Mouse (Mus musculus): ENCODE measurements around the gene Cux1.

The Cux1 gene

DNA sequence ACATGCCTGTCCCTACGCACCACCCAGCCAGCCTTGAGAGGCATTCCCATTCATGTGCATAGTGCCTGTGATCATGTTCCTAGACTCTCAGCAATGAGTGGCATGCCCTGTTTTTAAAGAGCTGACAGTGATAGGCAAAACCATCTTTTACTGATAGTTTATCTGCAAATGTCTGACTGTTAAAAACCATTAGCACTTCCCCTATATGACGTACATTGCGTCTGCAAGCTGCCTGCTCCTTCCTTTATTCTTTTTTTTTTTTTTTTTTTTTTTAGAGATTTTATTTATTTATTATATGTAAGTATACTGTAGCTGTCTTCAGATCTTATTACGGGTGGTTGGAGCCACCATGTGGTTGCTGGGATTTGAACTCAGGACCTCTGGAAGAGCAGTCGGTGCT is 205.3 kb downstream of the Cux1 start:
- DNase-seq, result no peak

- no peak for DNase-seq
These were observed 210.1 kb downstream of the Cux1 start for GRCm38 (mm10) chr5:136357227-136357626.

DNA sequence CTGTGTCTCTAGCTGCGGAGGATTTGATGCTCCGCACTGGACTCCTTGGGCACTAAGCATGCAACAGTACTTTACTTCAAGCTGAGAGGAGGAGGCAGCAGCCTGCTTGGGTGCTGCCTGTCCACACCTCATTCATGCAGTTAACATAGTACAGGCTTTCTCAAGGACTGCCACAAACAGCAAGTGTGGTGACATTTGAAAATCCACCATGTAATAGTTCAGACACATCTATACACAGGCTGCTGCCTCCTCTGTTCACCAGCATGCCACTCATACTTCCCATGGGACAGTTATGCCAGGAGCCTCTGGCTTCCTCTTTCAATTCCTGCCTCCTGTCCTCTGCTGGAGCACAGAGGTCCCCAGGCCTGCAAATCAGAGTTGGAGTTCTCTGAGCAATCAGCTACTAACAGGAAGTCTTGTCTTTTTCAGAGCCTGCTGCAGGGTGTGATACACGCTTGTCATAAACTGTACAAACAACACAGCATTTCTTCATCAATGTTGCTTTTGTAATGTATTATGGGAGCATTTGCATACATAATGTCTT is 211.6 kb downstream of the Cux1 start:
- DNase-seq, result no peak

- DNase-seq, result no peak
These were observed 212.6 kb downstream of the Cux1 start for GRCm38 (mm10) chr5:136354729-136355128.

GRCm38 (mm10) chr5:136353114-136353513 is 214.2 kb downstream of the Cux1 start:
- no peak for DNase-seq

DNA sequence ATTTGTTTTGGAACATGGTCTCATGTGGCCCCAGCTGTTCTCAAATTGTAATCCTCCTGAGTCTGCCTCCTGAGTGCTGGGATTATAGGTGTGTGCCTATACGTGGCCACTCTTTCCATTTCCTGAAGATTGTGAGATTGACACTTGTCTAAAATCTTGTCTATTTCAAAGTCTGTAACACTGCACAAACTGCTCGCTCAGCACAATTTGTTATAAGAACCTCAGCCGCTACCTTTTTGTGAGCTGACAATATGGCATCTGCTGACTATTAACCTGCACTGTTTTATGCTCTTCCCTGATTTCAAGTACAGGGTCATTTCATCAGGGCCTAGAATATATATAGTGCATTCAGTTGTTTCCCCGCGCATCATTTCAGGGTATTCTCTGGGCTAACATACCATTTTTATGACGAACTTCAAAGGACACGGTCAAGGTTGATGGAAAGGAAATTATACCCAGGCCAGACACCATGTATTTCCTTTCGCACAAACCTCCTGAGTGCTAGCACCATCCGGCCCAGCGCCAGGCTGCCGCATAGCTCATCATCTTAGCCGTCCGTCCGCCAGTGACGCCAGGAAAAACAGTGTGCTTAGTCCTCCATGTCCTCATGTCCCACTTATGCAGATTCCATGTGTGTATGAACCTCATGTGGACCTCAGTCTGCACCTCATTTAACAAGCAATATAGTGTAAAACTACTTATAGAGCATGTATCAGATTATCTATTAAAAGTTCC is 224.0 kb downstream of the Cux1 start:
- no peak for DNase-seq

GRCm38 (mm10) chr5:136336798-136337527 is 230.3 kb downstream of the Cux1 start:
- DNase-seq, result no peak

GRCm38 (mm10) chr5:136335681-136336080 is 231.6 kb downstream of the Cux1 start:
- no peak for DNase-seq

GRCm38 (mm10) chr5:136334780-136335179 is 232.5 kb downstream of the Cux1 start:
- no peak for DNase-seq

GRCm38 (mm10) chr5:136334051-136334450 is 233.2 kb downstream of the Cux1 start:
- no peak for DNase-seq

DNA sequence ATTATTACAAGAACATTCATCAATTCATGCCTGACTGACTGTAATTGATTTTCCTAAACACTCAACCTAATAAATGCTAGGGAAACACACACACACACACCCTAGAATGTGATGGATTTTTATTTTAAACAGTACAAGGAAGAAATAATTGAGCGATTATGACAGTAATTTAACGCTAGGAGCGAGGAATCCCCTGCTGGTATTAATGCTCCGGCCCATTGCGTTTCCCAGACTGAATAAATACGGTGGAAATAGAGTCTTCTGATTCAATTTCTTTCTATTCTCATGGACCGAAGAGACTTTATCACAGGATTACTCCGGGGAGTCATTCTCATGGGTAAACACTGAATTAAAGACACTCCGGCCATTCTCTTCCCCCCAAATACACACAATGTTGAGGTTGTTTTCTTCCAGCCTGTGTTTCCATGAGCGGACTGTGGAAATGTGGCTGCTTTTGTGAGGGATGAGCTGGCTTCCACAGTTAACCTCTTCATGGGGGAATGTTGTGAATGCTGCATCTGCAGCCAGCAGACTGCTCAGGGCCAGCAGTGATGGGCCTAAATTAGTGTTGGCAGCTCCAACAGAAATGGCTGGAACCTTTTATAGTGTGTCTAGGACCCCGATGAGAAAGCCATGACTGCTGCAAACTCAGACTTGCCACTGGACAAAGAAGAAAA is 234.4 kb downstream of the Cux1 start:
- DNase-seq, result no peak

DNA sequence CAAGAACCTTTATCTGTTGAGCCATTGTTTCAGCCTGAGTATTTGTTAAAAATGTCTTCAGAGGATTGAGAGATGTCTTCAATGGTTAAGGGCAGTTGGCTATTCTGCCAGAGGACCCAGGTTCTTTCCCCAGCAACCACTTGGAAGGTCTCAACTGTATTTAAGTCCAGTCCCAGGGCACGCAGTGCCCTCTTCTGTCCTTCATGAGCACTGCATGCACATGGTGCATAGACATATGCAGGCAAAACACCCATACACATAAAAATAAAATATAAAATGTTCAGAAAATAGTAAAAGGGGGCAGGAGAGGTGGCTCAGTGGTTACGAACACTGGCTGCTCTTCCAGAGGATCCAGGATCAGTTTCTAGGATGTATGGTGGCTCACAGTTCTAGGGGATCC is 239.6 kb downstream of the Cux1 start:
- no peak for DNase-seq

- DNase-seq, result no peak
These were observed 240.7 kb downstream of the Cux1 start for GRCm38 (mm10) chr5:136326626-136327025.

DNA sequence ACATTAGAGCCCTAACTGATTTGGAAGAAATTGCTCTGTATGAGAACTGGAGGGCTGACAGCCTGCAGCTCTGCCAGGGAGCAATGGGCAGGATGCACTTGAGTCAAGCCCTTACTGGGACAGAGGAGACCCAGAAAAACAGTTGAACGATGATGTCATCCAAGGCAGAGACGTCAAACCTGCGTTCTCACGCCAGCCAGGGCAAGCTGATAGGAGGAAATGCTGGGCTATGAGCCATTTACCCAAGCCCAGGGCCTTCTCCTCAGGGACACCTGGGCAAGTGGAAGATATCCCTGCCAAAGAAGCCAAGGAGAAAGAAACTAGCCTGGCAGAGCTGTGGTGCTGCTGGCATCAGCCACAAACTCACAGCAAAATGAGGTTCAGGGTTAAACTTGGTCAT is 242.8 kb downstream of the Cux1 start:
- no peak for DNase-seq

- peak; percentile 10 for DNase-seq
These were observed 245.9 kb downstream of the Cux1 start for GRCm38 (mm10) chr5:136321378-136321777.

GRCm38 (mm10) chr5:136312566-136312965 is 254.7 kb downstream of the Cux1 start:
- DNase-seq, result peak; percentile 24

GRCm38 (mm10) chr5:136312166-136312565 is 255.1 kb downstream of the Cux1 start:
- DNase-seq, result peak; percentile 62

GRCm38 (mm10) chr5:136306254-136306653 is 261.0 kb downstream of the Cux1 start:
- DNase-seq, result no peak

GRCm38 (mm10) chr5:136303409-136303983 is 263.8 kb downstream of the Cux1 start:
- no peak for DNase-seq

- no peak for DNase-seq
These were observed 266.4 kb downstream of the Cux1 start for GRCm38 (mm10) chr5:136300880-136301279.

DNA sequence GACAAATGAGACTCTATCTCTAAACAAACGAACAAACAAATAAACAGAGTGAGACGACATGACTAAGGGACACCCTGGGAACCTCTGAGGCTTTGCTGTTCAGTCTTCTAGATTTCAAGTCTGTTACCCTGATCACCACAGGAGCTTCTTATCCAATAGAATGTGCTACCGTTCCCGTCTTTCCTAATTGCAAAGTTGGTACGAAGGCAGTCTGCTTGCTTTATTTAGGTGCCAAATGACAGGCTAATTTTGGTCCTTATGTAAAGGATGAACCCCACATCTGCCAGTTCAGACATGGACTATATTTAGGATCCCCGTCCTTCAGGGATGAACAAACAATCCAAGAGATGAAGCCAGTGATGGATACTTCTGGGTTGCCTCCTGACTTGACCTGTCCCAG is 269.6 kb downstream of the Cux1 start:
- DNase-seq, result no peak

- DNase-seq, result no peak
These were observed 270.4 kb downstream of the Cux1 start for GRCm38 (mm10) chr5:136296911-136297310.

DNA sequence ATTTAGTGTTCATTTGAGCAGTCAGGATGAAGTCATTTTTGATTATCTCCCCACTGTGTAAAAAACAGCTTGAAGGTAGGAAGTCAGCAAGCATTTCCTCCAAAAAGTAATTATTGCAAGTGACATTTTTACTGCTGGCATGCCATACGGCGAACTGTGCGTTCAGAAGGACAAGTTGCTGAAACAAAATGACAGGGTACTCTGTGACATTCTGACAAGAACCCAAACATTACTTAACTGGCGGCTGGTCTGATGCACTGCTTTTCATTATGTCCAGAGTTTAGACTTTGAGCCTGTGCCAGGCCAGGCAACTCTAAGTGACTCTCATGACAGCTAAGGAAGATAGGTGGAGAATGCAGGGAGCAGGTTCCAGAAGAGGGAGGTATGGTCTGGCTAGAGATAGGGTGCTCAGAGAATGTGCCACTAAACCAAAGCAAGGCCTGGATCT is 274.3 kb downstream of the Cux1 start:
- DNase-seq, result peak; percentile 16
